Mouse (Mus musculus) MEL (cell line): ENCODE measurements around the gene Ascc2. TPM values are rescaled to one million over a fixed set of nuclear protein-coding genes. Genes with fewer than 3 reads are reported as not detected.

Source experiments
- DNase-seq: peaks from one replicate; pipeline ENCODE4 v3.0.0; 2011; ENCODE audit warnings: low read depth, low spot score
- H3K27ac ChIP-seq: 2 replicates; pipeline ENCODE4 v1.5.1; 2012; ENCODE audit warnings: low read depth, mild to moderate bottlenecking, control low read depth, low read length, moderate library complexity; ENCODE audit not compliant: control insufficient read depth
- H3K27me3 ChIP-seq, 2 experiments: fragments of 150-350 bp in 1 of 2; sonication (generic) in 1 of 2; 2 replicates each; pipeline ENCODE4 v1.6.1; 2012; ENCODE audit warnings: low read length in 2 of 2, mild to moderate bottlenecking in 2 of 2, improper control_type of control experiment in 1 of 2, moderate library complexity in 1 of 2; ENCODE audit not compliant: insufficient read depth in 2 of 2, control insufficient read depth in 1 of 2
- H3K36me3 ChIP-seq, 2 experiments: 2 replicates each; pipeline ENCODE4 v1.6.1; 2012 to 2014; ENCODE audit warnings: low read length in 2 of 2, improper control_type of control experiment in 1 of 2, inconsistent platforms in 1 of 2, mild to moderate bottlenecking in 1 of 2; ENCODE audit not compliant: insufficient read depth in 2 of 2, control insufficient read depth in 1 of 2
- H3K4me1 ChIP-seq, 2 experiments: fragments of 150-350 bp in 1 of 2; sonication (generic) in 1 of 2; 2 replicates each; pipeline ENCODE4 v1.6.1; 2012; ENCODE audit warnings: low read length in 2 of 2, improper control_type of control experiment in 1 of 2, mild to moderate bottlenecking in 1 of 2; ENCODE audit not compliant: insufficient read depth in 2 of 2, control insufficient read depth in 1 of 2
- H3K4me3 ChIP-seq, 2 experiments: fragments of 150-350 bp in 1 of 2; sonication (generic) in 1 of 2; 2 replicates each; pipeline ENCODE4 v1.5.1; 2012; ENCODE audit warnings: low read depth in 2 of 2, low read length in 2 of 2, mild to moderate bottlenecking in 2 of 2, moderate library complexity in 2 of 2, control low read depth in 1 of 2, improper control_type of control experiment in 1 of 2; ENCODE audit not compliant: control insufficient read depth in 1 of 2, insufficient read depth in 1 of 2
- H3K79me2 ChIP-seq: 2 replicates; pipeline ENCODE4 v1.6.1; 2012; ENCODE audit warnings: mild to moderate bottlenecking, low read length, moderate library complexity; ENCODE audit not compliant: control insufficient read depth, poor library complexity, insufficient read depth
- H3K9ac ChIP-seq: 2 replicates; pipeline ENCODE4 v1.6.1; 2012; ENCODE audit warnings: low read depth, mild to moderate bottlenecking, control low read depth, low read length, moderate library complexity; ENCODE audit not compliant: control insufficient read depth, poor library complexity, severe bottlenecking
- H3K9me3 ChIP-seq: fragments of 150-350 bp; sonication (generic); replicated peaks from 2 replicates; pipeline ENCODE4 v1.6.1; 2012; ENCODE audit warnings: mild to moderate bottlenecking, low read length, improper control_type of control experiment, moderate library complexity; ENCODE audit not compliant: insufficient read depth
- CHD1 ChIP-seq: IDR thresholded peaks from 2 replicates; pipeline ENCODE4 v1.6.1; 2012; ENCODE audit warnings: low read depth, mild to moderate bottlenecking, inconsistent platforms, low read length, improper control_type of control experiment
- CHD2 ChIP-seq: IDR thresholded peaks from 2 replicates; pipeline ENCODE4 v1.6.1; 2011; ENCODE audit warnings: low read length, improper control_type of control experiment
- E2F4 ChIP-seq: IDR thresholded peaks from 2 replicates; pipeline ENCODE4 v1.6.1; 2011; ENCODE audit warnings: low read depth, low read length, improper control_type of control experiment, borderline replicate concordance
- ELF1 ChIP-seq: IDR thresholded peaks from 2 replicates; pipeline ENCODE4 v1.6.1; 2014; ENCODE audit warnings: low read depth, mild to moderate bottlenecking, inconsistent platforms, low read length, improper control_type of control experiment, moderate library complexity
- ETS1 ChIP-seq: IDR thresholded peaks from 2 replicates; pipeline ENCODE4 v1.6.1; 2012; ENCODE audit warnings: low read depth, mild to moderate bottlenecking, inconsistent platforms, low read length, improper control_type of control experiment, moderate library complexity
- GABPA ChIP-seq: IDR thresholded peaks from 2 replicates; pipeline ENCODE4 v1.6.1; 2012; ENCODE audit warnings: low read depth, mild to moderate bottlenecking, inconsistent platforms, low read length, improper control_type of control experiment, moderate library complexity
- GATA1 ChIP-seq: IDR thresholded peaks from 2 replicates; pipeline ENCODE4 v1.6.1; 2011; ENCODE audit warnings: low read depth, low read length, improper control_type of control experiment
- HCFC1 ChIP-seq: IDR thresholded peaks from 2 replicates; pipeline ENCODE4 v1.6.1; 2012; ENCODE audit warnings: low read depth, mild to moderate bottlenecking, inconsistent platforms, low read length, improper control_type of control experiment, moderate library complexity
- JUND ChIP-seq: IDR thresholded peaks from 2 replicates; pipeline ENCODE4 v1.6.1; 2011; ENCODE audit warnings: low read depth, mild to moderate bottlenecking, improper control_type of control experiment, low read length
- KAT2A ChIP-seq: conservative IDR thresholded peaks from 2 replicates; pipeline ENCODE4 v1.6.1; 2012; ENCODE audit warnings: low read depth, low read length, improper control_type of control experiment, inconsistent platforms
- MAFK ChIP-seq: IDR thresholded peaks from 2 replicates; pipeline ENCODE4 v1.6.1; 2011; ENCODE audit warnings: low read depth, mild to moderate bottlenecking, low read length, improper control_type of control experiment, borderline replicate concordance
- MAX ChIP-seq: IDR thresholded peaks from 2 replicates; pipeline ENCODE4 v1.6.1; 2011; ENCODE audit warnings: low read length, improper control_type of control experiment
- MAZ ChIP-seq: IDR thresholded peaks from 2 replicates; pipeline ENCODE4 v1.6.1; 2012; ENCODE audit warnings: low read depth, mild to moderate bottlenecking, inconsistent platforms, low read length, improper control_type of control experiment
- MEF2A ChIP-seq: IDR thresholded peaks from 2 replicates; pipeline ENCODE4 v1.6.1; 2014; ENCODE audit warnings: low read depth, mild to moderate bottlenecking, inconsistent platforms, low read length, improper control_type of control experiment; ENCODE audit not compliant: poor library complexity, insufficient replicate concordance, severe bottlenecking; ENCODE audit errors: extremely low read depth
- MYB ChIP-seq: IDR thresholded peaks from 2 replicates; pipeline ENCODE4 v1.6.1; 2011; ENCODE audit warnings: mild to moderate bottlenecking, low read depth, low read length, improper control_type of control experiment
- MYC ChIP-seq: IDR thresholded peaks from 2 replicates; pipeline ENCODE4 v1.6.1; 2011; ENCODE audit warnings: low read depth, mild to moderate bottlenecking, low read length, improper control_type of control experiment, moderate library complexity
- NRF1 ChIP-seq: IDR thresholded peaks from 2 replicates; pipeline ENCODE4 v1.6.1; 2014; ENCODE audit warnings: low read depth, mild to moderate bottlenecking, inconsistent platforms, low read length, improper control_type of control experiment, moderate library complexity; ENCODE audit not compliant: poor library complexity, insufficient read depth, severe bottlenecking
- POLR2A ChIP-seq, 2 experiments: IDR thresholded peaks; 2 replicates each; pipeline ENCODE4 v1.6.1; 2011 to 2012; ENCODE audit warnings: low read length in 2 of 2, mild to moderate bottlenecking in 2 of 2, control low read depth in 1 of 2, improper control_type of control experiment in 1 of 2, low read depth in 1 of 2, moderate library complexity in 1 of 2; ENCODE audit not compliant: control insufficient read depth in 1 of 2, insufficient read depth in 1 of 2, poor library complexity in 1 of 2
- SIN3A ChIP-seq: IDR thresholded peaks from 2 replicates; pipeline ENCODE4 v1.6.1; 2012; ENCODE audit warnings: low read length, improper control_type of control experiment, inconsistent platforms
- SMC3 ChIP-seq: IDR thresholded peaks from 2 replicates; pipeline ENCODE4 v1.6.1; 2011; ENCODE audit warnings: low read depth, low read length, improper control_type of control experiment
- TAL1 ChIP-seq: IDR thresholded peaks from 2 replicates; pipeline ENCODE4 v1.6.1; 2012; ENCODE audit warnings: mild to moderate bottlenecking, inconsistent platforms, low read length, moderate library complexity, mixed read lengths
- TCF12 ChIP-seq: IDR thresholded peaks from 2 replicates; pipeline ENCODE4 v1.6.1; 2014; ENCODE audit warnings: low read depth, mild to moderate bottlenecking, inconsistent platforms, low read length, improper control_type of control experiment, moderate library complexity
- UBTF ChIP-seq: IDR thresholded peaks from 2 replicates; pipeline ENCODE4 v1.6.1; 2012; ENCODE audit warnings: low read depth, mild to moderate bottlenecking, inconsistent platforms, low read length, improper control_type of control experiment, moderate library complexity, borderline replicate concordance; ENCODE audit not compliant: insufficient read depth
- polyA plus RNA-seq, 2 experiments: library from polyadenylated mRNA; stranded (reverse) in 1 of 2; unstranded in 1 of 2; fragments of >175 nt in 1 of 2; fragments of >200 nt in 1 of 2; gene quantifications; 2 replicates each; pipeline versions ENCODE4 v1.2.1 to v1.2.4; 2012; ENCODE audit warnings: low replicate concordance in 2 of 2, low read depth in 1 of 2; ENCODE audit not compliant: insufficient read length in 2 of 2, insufficient read depth in 1 of 2, missing spikeins in 1 of 2
- total RNA-seq: library from RNA; depleted of rRNA; stranded (reverse); fragments of 300-350 nt; gene quantifications from 2 replicates; pipeline ENCODE4 v1.2.3, GENCODE M21; 2012

Gene Ascc2
- total and polyA plus RNA-seq, 3 experiments, result 27.5 to 98.2 (median 43.5) TPM

DNA sequence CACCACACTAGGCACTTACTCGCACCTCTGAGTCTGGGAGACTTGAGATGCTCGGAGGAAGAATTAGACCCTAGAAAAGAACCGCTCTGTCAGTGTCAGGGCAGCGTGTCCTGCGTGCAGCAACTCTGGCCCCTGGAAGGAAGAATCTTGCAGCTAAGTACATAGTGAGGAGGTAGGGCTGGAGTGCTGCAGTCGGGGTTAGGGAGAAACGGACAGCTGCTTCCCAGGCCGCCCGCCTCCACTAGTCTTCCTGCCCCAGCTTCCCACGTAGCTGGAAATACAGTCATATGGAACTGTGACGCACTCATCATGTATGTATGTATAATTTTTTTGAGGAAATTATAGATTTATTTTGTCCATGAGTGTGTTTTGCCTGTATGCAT is 24.9 kb downstream of the Ascc2 start:
- TF ChIP-seq GATA1 (no peak), SMC3 (no peak), KAT2A (no peak), E2F4 (no peak), MYC (no peak), MAZ (no peak), TAL1 (no peak), NRF1 (no peak), POLR2A (IDR thresholded peaks at IDR 0.05; ENCODE audit: control insufficient read depth in 1 of 2, insufficient read depth in 1 of 2, low read depth in 1 of 2, low read length in 2 of 2, poor library complexity in 1 of 2) (no peak), SIN3A (no peak), CHD2 (no peak), GABPA (no peak)
- TF ChIP-seq, all 39 proteins: peak for 0
- H3K9ac ChIP-seq, result no peak overlapping the region
- H3K4me1 ChIP-seq, result peaks cover 20 to 25% of the 10 kb centered on the region in 2 experiments
- H3K79me2 ChIP-seq, result no peaks in the 10 kb centered on the region
- H3K9me3 ChIP-seq, result no peaks in the 10 kb centered on the region
- no peak overlapping the region for H3K4me3 ChIP-seq
- H3K27ac ChIP-seq, result no peak overlapping the region
- no peaks in the 10 kb centered on the region for H3K27me3 ChIP-seq
- peaks cover 7 to 29% of the 10 kb centered on the region in 2 experiments for H3K36me3 ChIP-seq
- no peak for DNase-seq

DNA sequence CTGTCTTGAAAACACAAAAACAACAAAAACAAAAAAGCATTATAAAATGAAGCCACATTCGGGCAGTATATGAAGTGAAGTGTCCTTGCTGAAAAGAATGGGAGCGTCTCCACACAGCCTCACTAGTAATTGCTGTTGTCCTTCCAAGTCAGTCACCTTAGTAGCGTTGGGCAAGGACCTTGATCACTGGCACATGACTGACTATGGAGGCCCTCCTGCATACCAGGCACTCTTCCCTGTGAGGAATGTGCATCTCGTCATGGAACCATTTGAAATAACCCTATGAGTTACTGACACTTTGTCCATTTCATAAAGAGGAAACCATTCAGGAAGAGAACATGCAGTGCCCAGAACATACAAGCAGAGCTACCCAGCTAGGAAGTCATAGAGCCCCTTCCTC is 34.2 kb downstream of the Ascc2 start:
- Histone ChIP-seq H3K4me3 (no peak overlapping the region), H3K36me3 (peaks cover 0 to 1% of the 10 kb centered on the region in 2 experiments; a peak in 3 of 4 replicates), H3K4me1 (peaks cover 0 to 1% of the 10 kb centered on the region in 2 experiments; a peak in 2 of 4 replicates), H3K9me3 (no peaks in the 10 kb centered on the region), H3K79me2 (no peaks in the 10 kb centered on the region), H3K27me3 (no peaks in the 10 kb centered on the region), H3K9ac (no peak overlapping the region), H3K27ac (no peak overlapping the region)
- no peak for DNase-seq
- TF ChIP-seq ETS1 (no peak), MYC (no peak), SIN3A (no peak), MEF2A (no peak)

DNA sequence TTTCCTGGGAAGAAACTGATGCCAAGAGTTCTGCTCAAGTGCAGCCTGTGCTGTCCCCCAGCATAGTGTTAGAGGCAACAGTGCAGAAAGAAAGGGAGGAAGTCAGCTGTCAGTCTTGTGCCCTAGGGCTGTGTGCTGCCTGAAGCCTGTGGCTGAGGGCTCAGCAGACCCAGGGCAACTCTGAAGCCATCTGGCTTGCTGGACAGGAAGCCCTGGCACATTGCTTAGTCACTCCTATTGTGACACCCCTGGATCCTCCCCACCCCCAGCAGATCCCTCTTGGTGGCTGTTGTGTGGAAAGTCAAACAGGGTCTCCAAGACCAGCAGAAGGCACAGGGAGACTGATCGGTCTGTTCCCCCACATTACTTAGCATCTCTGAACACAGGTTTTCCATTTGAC is 37.0 kb downstream of the Ascc2 start:
- H3K9ac ChIP-seq, result no peak overlapping the region
- DNase-seq, result no peak
- TF ChIP-seq UBTF (no peak), GABPA (no peak), CHD1 (no peak), JUND (no peak), SIN3A (no peak), NRF1 (no peak), POLR2A (IDR thresholded peaks at IDR 0.05; ENCODE audit: control insufficient read depth in 1 of 2, insufficient read depth in 1 of 2, low read depth in 1 of 2, low read length in 2 of 2, poor library complexity in 1 of 2) (no peak), MEF2A (no peak), MAX (no peak), MYB (no peak), TCF12 (no peak), ELF1 (no peak), MAFK (no peak), HCFC1 (no peak), E2F4 (no peak)
- no peaks in the 10 kb centered on the region for H3K79me2 ChIP-seq
- peaks cover 0 to 6% of the 10 kb centered on the region in 2 experiments; a peak in 2 of 4 replicates for H3K4me1 ChIP-seq
- H3K27me3 ChIP-seq, result no peaks in the 10 kb centered on the region
- no peak overlapping the region for H3K27ac ChIP-seq
- H3K9me3 ChIP-seq, result no peaks in the 10 kb centered on the region
- peaks cover 2 to 6% of the 10 kb centered on the region in 2 experiments; a peak in 3 of 4 replicates for H3K36me3 ChIP-seq
- H3K4me3 ChIP-seq, result no peak overlapping the region
